Mouse (Mus musculus) stomach, embryonic 15.5 days (tissue): ENCODE data around the gene Jag1. TPM values are rescaled to one million over a fixed set of nuclear protein-coding genes. Genes with fewer than 3 reads are reported as not detected.
A peak's percentile ranks its signal among the peaks of the same experiment; 100 is the strongest.

ENCODE experiments used
- ATAC-seq: fragments of 200-750 bp; cut with Nextera tagmentation; 2 replicates; pipeline ENCODE4 v1.8.0; 2017; ENCODE audit warnings: low read depth, moderate number of reproducible peaks, moderate TSS enrichment; ENCODE audit not compliant: insufficient read depth, low FRiP score
- H3K27ac ChIP-seq: fragments of 300-500 bp; sonication (generic); 2 replicates; pipeline ENCODE4 v1.5.1; 2015; ENCODE audit warnings: mild to moderate bottlenecking, inconsistent platforms
- H3K27me3 ChIP-seq: fragments of 300-500 bp; sonication (generic); replicated peaks from 2 replicates; pipeline ENCODE4 v1.6.1; 2015; ENCODE audit warnings: inconsistent platforms
- H3K36me3 ChIP-seq: fragments of 300-500 bp; sonication (generic); 2 replicates; pipeline ENCODE4 v1.6.1; 2015; ENCODE audit warnings: inconsistent platforms
- H3K4me1 ChIP-seq: fragments of 300-500 bp; sonication (generic); 2 replicates; pipeline ENCODE4 v1.6.1; 2015; ENCODE audit warnings: inconsistent platforms
- H3K4me2 ChIP-seq: fragments of 300-500 bp; sonication (generic); 2 replicates; pipeline ENCODE4 v1.6.1; 2015; ENCODE audit warnings: mild to moderate bottlenecking, inconsistent platforms
- H3K4me3 ChIP-seq: fragments of 300-500 bp; sonication (generic); replicated peaks from 2 replicates; pipeline ENCODE4 v1.5.1; 2015; ENCODE audit warnings: inconsistent platforms
- H3K9ac ChIP-seq: fragments of 300-500 bp; sonication (generic); 2 replicates; pipeline ENCODE4 v1.6.1; 2015; ENCODE audit warnings: inconsistent platforms
- H3K9me3 ChIP-seq: fragments of 300-500 bp; sonication (generic); 2 replicates; pipeline ENCODE4 v1.6.1; 2016; ENCODE audit warnings: inconsistent platforms
- WGBS: fragments of 180-500 bp; shearing (Covaris S2); methylation state at CpG from one replicate; pipeline ENCODE4 v1.1.7; 2015; 5-methylcytosine and 5-hydroxymethylcytosine counted together
- polyA plus RNA-seq: library from polyadenylated mRNA; unstranded; fragments of >200 nt; fragmentation: Nextera tagmentation; extraction: Ambion mirVana; gene quantifications from 2 replicates; pipeline ENCODE4 v1.2.1, GENCODE M21; 2015

Gene Jag1
- polyA plus RNA-seq, 1 experiment from 2014 or later, result 18.3 TPM

GRCm38 (mm10) chr2:137098269-137099035 lies 18.0 kb downstream of the Jag1 start:
- ATAC-seq, result peak; percentile 40; the same call in 1 of the 2 replicates
- peak overlapping the region; percentile 55 for H3K27ac ChIP-seq

GRCm38 (mm10) chr2:137096981-137097460 lies 19.4 kb downstream of the Jag1 start:
- no peaks in the 10 kb centered on the region for H3K9me3 ChIP-seq
- H3K4me1 ChIP-seq, result peaks cover 12% of the 10 kb centered on the region
- 25% methylated on average over 5 of the region's 5 CpGs for WGBS
- no peak overlapping the region for H3K9ac ChIP-seq
- no peaks in the 10 kb centered on the region for H3K27me3 ChIP-seq
- peaks cover 24% of the 10 kb centered on the region for H3K36me3 ChIP-seq
- ATAC-seq, result no peak
- H3K4me3 ChIP-seq, result no peak overlapping the region
- 0 out of 2 replicates have a peak overlapping the region, but pooled peaks have one; percentile 8 for H3K27ac ChIP-seq
- H3K4me2 ChIP-seq, result no peak overlapping the region

More at GRCm38 (mm10) chr2:137098269-137099035, 18.0 kb downstream of the Jag1 start:
- H3K27me3 ChIP-seq, result no peaks in the 10 kb centered on the region
- no peak overlapping the region for H3K9ac ChIP-seq
- H3K9me3 ChIP-seq, result no peaks in the 10 kb centered on the region
- peaks cover 12% of the 10 kb centered on the region for H3K4me1 ChIP-seq
- H3K4me2 ChIP-seq, result no peak overlapping the region
- no peak overlapping the region for H3K4me3 ChIP-seq
- H3K36me3 ChIP-seq, result peaks cover 16% of the 10 kb centered on the region
- 46% methylated on average over 11 of the region's 11 CpGs for WGBS

- ATAC-seq, result no peak
- Histone ChIP-seq H3K9ac (no peak overlapping the region), H3K36me3 (peaks cover 33% of the 10 kb centered on the region), H3K4me2 (no peak overlapping the region), H3K9me3 (no peaks in the 10 kb centered on the region), H3K4me3 (no peak overlapping the region), H3K27ac (no peak overlapping the region), H3K27me3 (no peaks in the 10 kb centered on the region), H3K4me1 (peaks cover 5% of the 10 kb centered on the region)
- 81% methylated on average over 8 of the region's 8 CpGs for WGBS
These were observed 22.1 kb downstream of the Jag1 start for GRCm38 (mm10) chr2:137094301-137094700.

GRCm38 (mm10) chr2:137093298-137093630 lies 23.2 kb downstream of the Jag1 start:
- WGBS, result 84% methylated on average over 7 of the region's 7 CpGs
- Histone ChIP-seq H3K36me3 (peaks cover 33% of the 10 kb centered on the region), H3K9ac (no peak overlapping the region), H3K27me3 (no peaks in the 10 kb centered on the region), H3K4me3 (no peak overlapping the region), H3K4me2 (no peak overlapping the region), H3K4me1 (no peaks in the 10 kb centered on the region), H3K27ac (no peak overlapping the region), H3K9me3 (no peaks in the 10 kb centered on the region)
- no peak for ATAC-seq

- ATAC-seq, result no peak
- H3K4me1 ChIP-seq, result no peaks in the 10 kb centered on the region
- WGBS, result 58% methylated on average over 10 of the region's 10 CpGs
- no peak overlapping the region for H3K4me2 ChIP-seq
- no peaks in the 10 kb centered on the region for H3K27me3 ChIP-seq
- H3K9ac ChIP-seq, result no peak overlapping the region
- H3K4me3 ChIP-seq, result no peak overlapping the region
- H3K36me3 ChIP-seq, result peaks cover 33% of the 10 kb centered on the region
- H3K27ac ChIP-seq, result no peak overlapping the region
- no peaks in the 10 kb centered on the region for H3K9me3 ChIP-seq
These were observed 23.7 kb downstream of the Jag1 start for GRCm38 (mm10) chr2:137092523-137093297.

GRCm38 (mm10) chr2:137091766-137092522 lies 24.5 kb downstream of the Jag1 start:
- Histone ChIP-seq H3K4me2 (no peak overlapping the region), H3K36me3 (peaks cover 33% of the 10 kb centered on the region), H3K27ac (no peak overlapping the region), H3K9ac (no peak overlapping the region), H3K4me1 (no peaks in the 10 kb centered on the region), H3K4me3 (no peak overlapping the region), H3K27me3 (no peaks in the 10 kb centered on the region), H3K9me3 (no peaks in the 10 kb centered on the region)
- 61% methylated on average over 11 of the region's 11 CpGs for WGBS
- peak; percentile 27; the same call in 1 of the 2 replicates for ATAC-seq

- no peak for ATAC-seq
These were observed 28.7 kb downstream of the Jag1 start for GRCm38 (mm10) chr2:137087705-137088104.

GRCm38 (mm10) chr2:137086621-137087395 lies 29.6 kb downstream of the Jag1 start:
- Histone ChIP-seq H3K36me3 (peaks cover 39% of the 10 kb centered on the region), H3K27ac (no peak overlapping the region), H3K27me3 (no peaks in the 10 kb centered on the region), H3K4me2 (no peak overlapping the region), H3K9ac (no peak overlapping the region), H3K4me1 (no peaks in the 10 kb centered on the region), H3K9me3 (no peaks in the 10 kb centered on the region), H3K4me3 (no peak overlapping the region)
- no peak for ATAC-seq
- 90% methylated on average over 14 of the region's 14 CpGs for WGBS

More at GRCm38 (mm10) chr2:137087705-137088104, 28.7 kb downstream of the Jag1 start:
- H3K9me3 ChIP-seq, result no peaks in the 10 kb centered on the region
- H3K4me2 ChIP-seq, result no peak overlapping the region
- H3K9ac ChIP-seq, result no peak overlapping the region
- 64% methylated on average over 6 of the region's 6 CpGs for WGBS
- no peak overlapping the region for H3K4me3 ChIP-seq
- no peaks in the 10 kb centered on the region for H3K4me1 ChIP-seq
- H3K27ac ChIP-seq, result no peak overlapping the region
- no peaks in the 10 kb centered on the region for H3K27me3 ChIP-seq
- peaks cover 41% of the 10 kb centered on the region for H3K36me3 ChIP-seq

GRCm38 (mm10) chr2:137085257-137085656 lies 31.2 kb downstream of the Jag1 start:
- Histone ChIP-seq H3K36me3 (peaks cover 26% of the 10 kb centered on the region), H3K4me2 (no peak overlapping the region), H3K27ac (no peak overlapping the region), H3K27me3 (no peaks in the 10 kb centered on the region), H3K9ac (no peak overlapping the region), H3K4me1 (peaks cover 5% of the 10 kb centered on the region), H3K9me3 (no peaks in the 10 kb centered on the region), H3K4me3 (no peak overlapping the region)
- 63% methylated on average over 8 of the region's 8 CpGs for WGBS
- 0 out of 2 replicates have a peak, but pooled peaks have one; percentile 40 for ATAC-seq

GRCm38 (mm10) chr2:137082896-137083620 lies 33.4 kb downstream of the Jag1 start:
- H3K9me3 ChIP-seq, result no peaks in the 10 kb centered on the region
- H3K4me2 ChIP-seq, result no peak overlapping the region
- 85% methylated on average over 24 of the region's 24 CpGs for WGBS
- H3K27me3 ChIP-seq, result no peaks in the 10 kb centered on the region
- no peak overlapping the region for H3K9ac ChIP-seq
- peaks cover 26% of the 10 kb centered on the region for H3K36me3 ChIP-seq
- ATAC-seq, result no peak
- H3K27ac ChIP-seq, result no peak overlapping the region
- H3K4me3 ChIP-seq, result no peak overlapping the region
- peaks cover 11% of the 10 kb centered on the region for H3K4me1 ChIP-seq
